Mouse (Mus musculus): ENCODE results near the gene Bach1. TPM values are rescaled to one million over a fixed set of nuclear protein-coding genes. Genes with fewer than 3 reads are reported as not detected.

Gene Bach1
- polyA plus RNA-seq, 1 experiment from 2014 or later, result 19.0 TPM

DNA sequence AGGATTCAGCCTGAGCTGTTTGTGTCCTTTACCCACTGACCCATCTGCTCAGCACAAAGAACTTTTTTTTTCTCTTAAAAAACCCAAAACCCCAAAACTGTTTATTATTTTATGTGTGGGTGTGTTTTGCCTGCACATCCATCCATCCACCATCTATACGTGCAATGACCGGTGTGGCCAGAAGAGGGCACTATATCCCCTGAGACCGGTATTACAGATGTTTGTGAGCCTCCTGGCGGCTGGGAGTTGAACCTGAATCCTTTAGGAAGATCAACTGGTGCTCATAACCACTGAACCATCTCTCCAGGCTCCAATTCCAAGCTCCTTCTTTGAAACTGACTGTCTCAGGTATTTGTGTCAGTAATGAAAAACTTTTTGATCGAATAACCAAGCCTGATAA, 48.0 kb downstream of the Bach1 start:
- no peaks in the 10 kb centered on the region for H3K27me3 ChIP-seq (ENCODE audit: control insufficient read depth, insufficient read depth, low read length)
- 20% methylated on average over 5 of the region's 5 CpGs for whole genome bisulfite sequencing
- no peaks in the 10 kb centered on the region for H3K9me3 ChIP-seq (replicated peaks; ENCODE audit: control insufficient read depth, low read length)
- DNase-seq (ENCODE audit: low spot score) (peak; percentile 77), ATAC-seq (replicated peaks; ENCODE audit: insufficient number of reproducible peaks, low FRiP score, low TSS enrichment, low read depth) (no peak)
- no peak overlapping the region for H3K4me3 ChIP-seq (ENCODE audit: low read depth, low read length)
- H3K4me1 ChIP-seq (ENCODE audit: control insufficient read depth, insufficient read depth, low read length), result no peaks in the 10 kb centered on the region
- H3K27ac ChIP-seq (replicated peaks; ENCODE audit: low read depth, low read length), result no peak overlapping the region
- H3K36me3 ChIP-seq (replicated peaks; ENCODE audit: control insufficient read depth, insufficient read depth, low read depth, low read length), result no peaks in the 10 kb centered on the region
- H3K9ac ChIP-seq (replicated peaks; ENCODE audit: low read length), result no peak overlapping the region
- H3K4me2 ChIP-seq (ENCODE audit: low read depth, low read length), result no peak overlapping the region

DNA sequence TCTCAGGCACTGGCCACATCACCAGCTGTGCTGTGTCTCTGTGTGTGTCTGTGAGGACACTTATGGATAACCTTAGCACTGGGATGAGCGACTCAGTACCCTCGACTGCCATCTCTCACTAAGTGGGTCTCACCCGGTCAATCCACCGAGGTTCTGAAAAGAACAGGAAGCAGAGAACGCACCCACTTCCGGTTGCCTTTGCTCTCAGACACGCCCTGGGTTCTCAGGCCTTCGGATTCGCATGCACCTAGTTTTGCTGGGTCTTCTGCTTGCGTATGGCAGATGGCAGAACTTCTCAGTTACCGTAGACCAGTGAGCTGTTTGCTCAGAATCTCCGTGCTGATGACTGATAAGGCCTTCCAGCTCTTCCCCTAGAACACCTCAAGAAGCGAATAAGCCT, 52.5 kb downstream of the Bach1 start:
- Histone ChIP-seq H3K4me2 (ENCODE audit: low read depth, low read length) (no peak overlapping the region), H3K4me3 (ENCODE audit: low read depth, low read length) (no peak overlapping the region), H3K9me3 (replicated peaks; ENCODE audit: control insufficient read depth, low read length) (no peaks in the 10 kb centered on the region), H3K27ac (replicated peaks; ENCODE audit: low read depth, low read length) (no peak overlapping the region), H3K36me3 (replicated peaks; ENCODE audit: control insufficient read depth, insufficient read depth, low read depth, low read length) (no peaks in the 10 kb centered on the region), H3K27me3 (ENCODE audit: control insufficient read depth, insufficient read depth, low read length) (no peaks in the 10 kb centered on the region), H3K4me1 (ENCODE audit: control insufficient read depth, insufficient read depth, low read length) (no peaks in the 10 kb centered on the region), H3K9ac (replicated peaks; ENCODE audit: low read length) (no peak overlapping the region)
- no peak for ATAC-seq (replicated peaks; ENCODE audit: insufficient number of reproducible peaks, low FRiP score, low TSS enrichment, low read depth)
- DNase-seq (ENCODE audit: low spot score), result no peak
- WGBS, result 96% methylated on average over 13 of the region's 13 CpGs

DNA sequence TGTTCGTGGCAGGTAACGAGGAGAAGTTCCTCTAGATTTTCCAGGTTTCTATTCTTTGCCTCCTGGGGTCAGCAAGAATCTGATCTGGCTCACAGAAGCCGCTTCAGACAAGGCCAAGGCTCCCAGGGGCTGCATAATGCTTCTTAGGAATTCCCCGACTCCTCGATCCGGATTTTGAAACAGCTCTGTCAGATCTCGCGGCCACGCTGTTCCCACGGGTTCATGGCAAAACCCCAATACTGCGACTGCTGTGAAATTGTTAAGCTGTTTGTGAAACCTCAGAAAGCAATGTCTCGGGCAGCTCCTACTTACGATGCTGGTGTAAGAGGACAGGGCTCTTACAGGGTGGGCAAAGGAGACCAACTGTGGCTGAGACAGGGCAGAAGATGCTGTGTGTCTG, 53.7 kb downstream of the Bach1 start:
- DNase-seq (ENCODE audit: low spot score) (no peak), ATAC-seq (replicated peaks; ENCODE audit: insufficient number of reproducible peaks, low FRiP score, low TSS enrichment, low read depth) (no peak)
- 69% methylated on average over 13 of the region's 13 CpGs for WGBS

DNA sequence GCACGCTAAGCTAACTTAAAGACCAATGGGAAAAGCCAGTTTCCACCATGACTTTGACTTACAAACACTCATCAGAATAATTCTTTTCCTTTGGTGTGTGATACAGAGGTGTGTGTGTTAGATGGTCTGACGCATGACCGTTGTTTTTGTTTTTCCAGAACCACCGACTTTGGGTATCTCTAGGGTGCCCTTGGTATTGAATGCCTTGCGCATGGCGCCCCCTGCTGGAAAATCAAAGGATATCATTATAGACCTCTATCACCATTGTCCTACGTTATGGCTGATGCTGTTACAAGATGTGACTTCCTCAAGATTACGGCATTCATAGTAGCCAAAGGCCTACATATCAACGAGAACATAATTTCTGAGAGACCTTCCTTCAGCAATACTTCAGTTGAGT, 56.1 kb downstream of the Bach1 start:
- H3K27me3 ChIP-seq (ENCODE audit: control insufficient read depth, insufficient read depth, low read length), result no peaks in the 10 kb centered on the region
- H3K9ac ChIP-seq (replicated peaks; ENCODE audit: low read length), result no peak overlapping the region
- H3K36me3 ChIP-seq (replicated peaks; ENCODE audit: control insufficient read depth, insufficient read depth, low read depth, low read length), result no peaks in the 10 kb centered on the region
- ATAC-seq (replicated peaks; ENCODE audit: insufficient number of reproducible peaks, low FRiP score, low TSS enrichment, low read depth) (peak; percentile 37), DNase-seq (ENCODE audit: low spot score) (peak; percentile 40)
- no peak overlapping the region for H3K4me2 ChIP-seq (ENCODE audit: low read depth, low read length)
- H3K4me1 ChIP-seq (ENCODE audit: control insufficient read depth, insufficient read depth, low read length), result no peaks in the 10 kb centered on the region
- H3K4me3 ChIP-seq (ENCODE audit: low read depth, low read length), result no peak overlapping the region
- no peak overlapping the region for H3K27ac ChIP-seq (replicated peaks; ENCODE audit: low read depth, low read length)
- 67% methylated on average over 9 of the region's 9 CpGs for WGBS
- no peaks in the 10 kb centered on the region for H3K9me3 ChIP-seq (replicated peaks; ENCODE audit: control insufficient read depth, low read length)

More for the DNA sequence above, 53.7 kb downstream of the Bach1 start:
- H3K4me3 ChIP-seq (ENCODE audit: low read depth, low read length), result no peak overlapping the region
- no peaks in the 10 kb centered on the region for H3K36me3 ChIP-seq (replicated peaks; ENCODE audit: control insufficient read depth, insufficient read depth, low read depth, low read length)
- H3K27ac ChIP-seq (replicated peaks; ENCODE audit: low read depth, low read length), result no peak overlapping the region
- H3K9me3 ChIP-seq (replicated peaks; ENCODE audit: control insufficient read depth, low read length), result no peaks in the 10 kb centered on the region
- H3K9ac ChIP-seq (replicated peaks; ENCODE audit: low read length), result no peak overlapping the region
- H3K27me3 ChIP-seq (ENCODE audit: control insufficient read depth, insufficient read depth, low read length), result no peaks in the 10 kb centered on the region
- H3K4me2 ChIP-seq (ENCODE audit: low read depth, low read length), result no peak overlapping the region
- no peaks in the 10 kb centered on the region for H3K4me1 ChIP-seq (ENCODE audit: control insufficient read depth, insufficient read depth, low read length)

DNA sequence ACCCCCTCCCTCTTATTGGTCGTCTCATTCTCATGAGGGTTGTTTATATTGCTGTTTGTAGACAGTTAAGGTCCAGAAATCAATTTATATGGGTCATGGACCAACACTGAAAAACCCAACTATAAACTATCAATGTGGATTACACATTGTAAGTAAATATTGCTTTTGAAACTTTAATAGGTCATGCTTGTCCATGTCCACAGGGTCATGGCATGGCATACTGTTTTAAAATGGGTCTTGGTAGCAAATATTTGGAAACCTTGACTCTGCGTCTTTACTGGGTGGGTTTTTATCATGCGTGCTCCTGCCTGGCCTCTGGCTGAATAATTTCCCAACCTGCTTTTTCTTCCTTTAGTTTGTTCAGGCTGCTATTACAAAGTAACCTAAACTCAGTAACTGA, 57.2 kb downstream of the Bach1 start:
- ATAC-seq (replicated peaks; ENCODE audit: insufficient number of reproducible peaks, low FRiP score, low TSS enrichment, low read depth), result no peak
- WGBS, result 94% methylated on average over 3 of the region's 3 CpGs
- H3K27ac ChIP-seq (replicated peaks; ENCODE audit: low read depth, low read length), result no peak overlapping the region
- no peak for DNase-seq (ENCODE audit: low spot score)
- no peak overlapping the region for H3K4me3 ChIP-seq (ENCODE audit: low read depth, low read length)
- H3K4me2 ChIP-seq (ENCODE audit: low read depth, low read length), result no peak overlapping the region
- H3K9me3 ChIP-seq (replicated peaks; ENCODE audit: control insufficient read depth, low read length), result no peaks in the 10 kb centered on the region
- H3K36me3 ChIP-seq (replicated peaks; ENCODE audit: control insufficient read depth, insufficient read depth, low read depth, low read length), result no peaks in the 10 kb centered on the region
- H3K9ac ChIP-seq (replicated peaks; ENCODE audit: low read length), result no peak overlapping the region
- H3K27me3 ChIP-seq (ENCODE audit: control insufficient read depth, insufficient read depth, low read length), result no peaks in the 10 kb centered on the region
- H3K4me1 ChIP-seq (ENCODE audit: control insufficient read depth, insufficient read depth, low read length), result no peaks in the 10 kb centered on the region

DNA sequence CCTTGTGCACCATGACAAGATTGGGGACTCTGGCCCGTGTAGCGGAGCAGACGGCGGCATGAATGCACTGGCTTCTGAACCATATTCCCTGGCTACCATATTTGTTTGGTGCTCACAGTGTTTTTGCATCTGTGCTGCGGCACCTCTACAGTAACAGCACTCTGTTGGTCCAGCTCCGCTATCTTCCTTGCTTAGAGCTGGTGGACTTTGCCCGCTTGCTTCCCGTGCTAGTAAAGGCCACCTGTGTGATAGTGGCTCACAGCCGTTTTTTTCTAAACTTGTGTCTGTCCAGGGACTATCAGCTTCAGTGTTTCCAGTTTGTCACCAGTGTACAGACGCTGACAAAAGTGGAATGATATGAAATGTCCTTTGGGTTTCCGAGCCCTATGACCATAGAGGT, 59.3 kb downstream of the Bach1 start:
- Histone ChIP-seq H3K27me3 (ENCODE audit: control insufficient read depth, insufficient read depth, low read length) (no peaks in the 10 kb centered on the region), H3K9me3 (replicated peaks; ENCODE audit: control insufficient read depth, low read length) (no peaks in the 10 kb centered on the region), H3K27ac (replicated peaks; ENCODE audit: low read depth, low read length) (no peak overlapping the region), H3K4me3 (ENCODE audit: low read depth, low read length) (no peak overlapping the region), H3K4me2 (ENCODE audit: low read depth, low read length) (no peak overlapping the region), H3K4me1 (ENCODE audit: control insufficient read depth, insufficient read depth, low read length) (no peaks in the 10 kb centered on the region), H3K36me3 (replicated peaks; ENCODE audit: control insufficient read depth, insufficient read depth, low read depth, low read length) (no peaks in the 10 kb centered on the region), H3K9ac (replicated peaks; ENCODE audit: low read length) (no peak overlapping the region)
- ATAC-seq (replicated peaks; ENCODE audit: insufficient number of reproducible peaks, low FRiP score, low TSS enrichment, low read depth), result no peak
- WGBS, result 95% methylated on average over 11 of the region's 11 CpGs
- no peak for DNase-seq (ENCODE audit: low spot score)

DNA sequence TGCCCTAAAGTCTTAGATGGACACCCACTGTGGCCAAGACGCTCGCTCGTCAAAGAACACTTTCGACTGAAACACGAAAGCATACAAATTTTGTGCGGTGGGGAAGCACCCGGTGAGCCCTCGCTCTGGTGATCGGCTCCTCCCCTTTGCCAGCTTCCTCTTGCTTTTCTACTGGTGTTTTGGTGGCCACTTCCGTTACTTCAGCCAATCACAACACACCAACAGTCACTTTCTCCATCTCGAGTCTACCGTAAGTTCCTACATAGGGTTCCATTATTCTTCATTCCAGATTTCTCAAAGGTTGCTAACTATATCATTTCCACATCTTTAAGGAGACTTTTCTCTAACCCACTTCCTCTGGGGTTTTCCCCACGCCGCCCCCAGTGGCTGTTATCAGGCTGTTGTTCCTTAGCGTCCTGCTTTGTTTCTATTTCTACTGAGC, 65.9 kb downstream of the Bach1 start:
- Histone ChIP-seq H3K27ac (replicated peaks; ENCODE audit: low read depth, low read length) (no peak overlapping the region), H3K4me2 (ENCODE audit: low read depth, low read length) (no peak overlapping the region), H3K27me3 (ENCODE audit: control insufficient read depth, insufficient read depth, low read length) (no peaks in the 10 kb centered on the region), H3K36me3 (replicated peaks; ENCODE audit: control insufficient read depth, insufficient read depth, low read depth, low read length) (no peaks in the 10 kb centered on the region), H3K4me3 (ENCODE audit: low read depth, low read length) (no peak overlapping the region), H3K4me1 (ENCODE audit: control insufficient read depth, insufficient read depth, low read length) (no peaks in the 10 kb centered on the region), H3K9me3 (replicated peaks; ENCODE audit: control insufficient read depth, low read length) (no peaks in the 10 kb centered on the region), H3K9ac (replicated peaks; ENCODE audit: low read length) (no peak overlapping the region)
- DNase-seq (ENCODE audit: low spot score) (no peak), ATAC-seq (replicated peaks; ENCODE audit: insufficient number of reproducible peaks, low FRiP score, low TSS enrichment, low read depth) (no peak)
- 91% methylated on average over 15 of the region's 15 CpGs for WGBS

DNA sequence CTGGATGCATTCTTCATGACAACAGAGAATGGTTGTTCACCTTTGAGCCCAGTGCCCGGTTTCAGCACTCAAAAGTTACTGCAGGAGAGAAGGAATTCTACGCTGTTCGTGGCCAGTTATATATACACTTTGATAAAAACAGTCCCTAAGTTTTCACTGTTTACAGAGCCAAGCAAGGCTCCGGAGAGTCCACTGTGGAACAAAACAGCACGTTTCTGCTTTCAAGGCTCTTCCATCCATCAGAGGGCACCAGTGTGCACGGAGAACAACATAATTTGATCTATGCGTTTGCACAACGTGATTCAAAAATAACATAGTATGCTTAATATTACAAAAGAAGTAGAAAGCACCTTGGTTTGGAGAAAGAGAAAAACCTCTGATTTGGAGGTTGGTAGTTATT, 67.2 kb downstream of the Bach1 start:
- H3K4me1 ChIP-seq (ENCODE audit: control insufficient read depth, insufficient read depth, low read length), result no peaks in the 10 kb centered on the region
- WGBS, result 73% methylated on average over 8 of the region's 8 CpGs
- H3K9me3 ChIP-seq (replicated peaks; ENCODE audit: control insufficient read depth, low read length), result no peaks in the 10 kb centered on the region
- no peak overlapping the region for H3K9ac ChIP-seq (replicated peaks; ENCODE audit: low read length)
- H3K27ac ChIP-seq (replicated peaks; ENCODE audit: low read depth, low read length), result no peak overlapping the region
- no peaks in the 10 kb centered on the region for H3K36me3 ChIP-seq (replicated peaks; ENCODE audit: control insufficient read depth, insufficient read depth, low read depth, low read length)
- ATAC-seq (replicated peaks; ENCODE audit: insufficient number of reproducible peaks, low FRiP score, low TSS enrichment, low read depth) (no peak), DNase-seq (ENCODE audit: low spot score) (no peak)
- no peaks in the 10 kb centered on the region for H3K27me3 ChIP-seq (ENCODE audit: control insufficient read depth, insufficient read depth, low read length)
- H3K4me2 ChIP-seq (ENCODE audit: low read depth, low read length), result no peak overlapping the region
- no peak overlapping the region for H3K4me3 ChIP-seq (ENCODE audit: low read depth, low read length)
